Mouse (Mus musculus): Measurements from ENCODE around the gene Rpa1.
"Not testable (repeated sequence)": the region's sequence is repeated elsewhere in the genome, so short reads cannot be mapped to it uniquely, and the experiment has no call there.

Rpa1 gene

DNA sequence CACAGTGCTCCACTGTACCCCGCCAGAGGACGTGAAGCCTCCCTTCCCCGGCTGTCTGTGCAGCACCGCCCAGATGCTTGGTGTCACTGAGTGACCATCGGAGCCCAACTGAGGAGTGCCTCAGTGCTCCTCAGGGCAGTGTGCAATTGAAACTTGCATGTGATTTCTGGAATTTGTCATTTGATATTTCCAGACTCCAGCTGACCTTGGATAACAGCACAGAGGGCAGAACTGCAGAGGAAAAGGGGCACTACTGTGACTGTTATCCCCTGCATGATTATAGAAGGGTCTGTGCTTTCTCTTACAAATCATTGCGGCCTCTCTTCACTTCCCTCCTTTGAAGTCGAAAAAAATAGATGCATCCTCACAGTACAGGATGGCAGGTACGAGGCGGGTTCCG is 60.2 kb downstream of the Rpa1 start:
- in situ Hi-C loops (cut with MboI, MseI), result loop anchor here (5.0 kb wide), 1 partner anchor 106 kb away; no protein-coding TSS in a partner anchor

DNA sequence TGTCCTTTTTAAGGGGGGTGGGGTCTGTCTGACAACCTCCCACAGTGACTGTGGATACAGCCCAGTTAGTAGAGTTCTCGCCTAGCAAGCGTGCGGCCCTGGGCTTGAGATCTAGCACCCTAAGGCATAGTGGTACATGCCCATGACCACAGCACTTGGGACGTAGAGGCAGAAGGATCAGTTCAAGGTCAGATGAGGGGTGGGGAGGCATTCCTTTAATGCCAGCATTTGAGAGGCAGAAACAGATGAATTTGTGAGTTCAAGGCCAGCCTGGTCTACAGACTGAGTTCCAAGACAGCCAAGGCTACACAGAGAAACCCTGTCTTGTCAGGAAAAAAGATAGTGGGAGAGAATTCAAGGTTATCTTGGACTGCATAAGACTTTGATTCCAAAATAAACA is 61.3 kb downstream of the Rpa1 start:
- in situ Hi-C loops (cut with MboI, MseI), result loop anchor here (5.0 kb wide), 1 partner anchor 105 kb away; no protein-coding TSS in a partner anchor

DNA sequence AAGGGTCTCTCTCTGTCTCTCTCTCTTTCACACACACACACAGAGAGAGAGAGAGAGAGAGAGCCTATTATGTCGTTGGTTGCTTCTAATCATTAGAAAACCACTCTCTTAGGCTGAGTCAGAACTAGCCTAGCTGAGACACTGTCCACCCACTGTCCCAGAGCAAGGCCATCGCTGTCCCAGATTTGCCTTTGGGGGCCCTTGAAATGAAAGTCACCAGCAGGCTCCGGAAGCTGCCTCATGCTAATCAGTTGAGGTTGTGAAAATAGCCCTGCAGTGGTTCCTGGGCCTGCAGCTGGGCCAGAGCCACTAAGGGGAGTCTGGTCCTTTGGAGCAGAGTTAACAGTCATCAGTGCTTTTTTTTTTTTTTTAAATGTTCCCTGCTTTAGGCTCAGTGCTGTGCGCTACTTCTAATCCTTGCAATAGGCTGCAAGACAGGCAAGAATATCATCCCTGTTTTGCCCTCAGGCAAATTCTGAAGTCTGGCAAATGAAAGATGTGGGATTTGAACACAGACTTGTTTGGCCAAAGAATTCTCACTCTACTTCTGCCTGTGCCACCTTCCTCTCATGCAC is 62.1 kb downstream of the Rpa1 start:
- in situ Hi-C loops (cut with MboI, MseI), result loop anchor here (5.0 kb wide), 1 partner anchor 104 kb away; no protein-coding TSS in a partner anchor

DNA sequence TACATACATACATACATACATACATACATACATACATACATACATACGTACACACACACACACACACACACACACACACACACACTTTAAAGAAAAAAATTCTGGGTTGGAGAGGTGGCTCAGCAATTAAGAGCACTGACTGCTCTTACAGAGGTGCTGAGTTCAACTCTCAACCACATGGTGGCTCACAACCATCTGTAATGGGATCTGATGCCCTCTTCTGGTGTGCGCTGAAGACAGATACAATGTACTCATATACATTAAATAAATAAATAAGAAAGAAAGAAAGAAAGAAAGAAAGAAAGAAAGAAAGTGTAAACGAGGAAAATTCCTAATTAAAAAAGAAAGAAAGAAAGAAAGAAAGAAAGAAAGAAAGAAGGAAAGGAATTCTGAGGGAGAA is 64.3 kb downstream of the Rpa1 start:
- in situ Hi-C loops (cut with MboI, MseI), result not testable (repeated sequence)

DNA sequence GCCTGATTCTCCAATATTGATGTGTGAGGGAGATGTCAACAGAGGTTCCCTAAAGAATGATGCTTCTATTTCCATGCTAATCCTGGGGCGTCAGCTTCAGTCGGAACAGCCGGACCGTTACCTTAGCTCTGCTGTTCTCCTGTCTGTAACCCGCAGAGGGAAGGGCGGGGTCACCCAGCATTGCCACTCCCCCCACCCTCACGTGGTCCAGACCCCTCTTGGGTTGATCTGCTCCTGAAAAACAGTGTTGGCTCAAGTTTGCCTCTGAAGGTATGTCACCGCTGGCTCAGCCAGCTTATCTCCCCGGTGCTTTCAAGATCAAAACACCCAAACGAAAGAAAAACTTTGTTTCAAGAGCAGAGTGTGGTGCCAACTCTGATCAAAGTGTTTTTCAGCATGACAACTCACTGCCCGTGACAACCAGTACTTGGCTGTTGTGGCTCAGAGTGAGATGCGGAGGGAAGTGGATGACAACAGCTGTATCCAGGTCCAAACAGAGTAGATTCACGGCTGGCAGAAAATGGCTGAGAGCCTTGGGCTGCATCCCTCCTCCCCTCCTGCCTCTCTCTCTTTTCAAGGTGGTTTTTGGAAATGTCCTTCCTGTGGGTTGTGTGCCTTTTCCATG is 65.5 kb downstream of the Rpa1 start:
- in situ Hi-C loops (cut with MboI, MseI), result no loop called here

DNA sequence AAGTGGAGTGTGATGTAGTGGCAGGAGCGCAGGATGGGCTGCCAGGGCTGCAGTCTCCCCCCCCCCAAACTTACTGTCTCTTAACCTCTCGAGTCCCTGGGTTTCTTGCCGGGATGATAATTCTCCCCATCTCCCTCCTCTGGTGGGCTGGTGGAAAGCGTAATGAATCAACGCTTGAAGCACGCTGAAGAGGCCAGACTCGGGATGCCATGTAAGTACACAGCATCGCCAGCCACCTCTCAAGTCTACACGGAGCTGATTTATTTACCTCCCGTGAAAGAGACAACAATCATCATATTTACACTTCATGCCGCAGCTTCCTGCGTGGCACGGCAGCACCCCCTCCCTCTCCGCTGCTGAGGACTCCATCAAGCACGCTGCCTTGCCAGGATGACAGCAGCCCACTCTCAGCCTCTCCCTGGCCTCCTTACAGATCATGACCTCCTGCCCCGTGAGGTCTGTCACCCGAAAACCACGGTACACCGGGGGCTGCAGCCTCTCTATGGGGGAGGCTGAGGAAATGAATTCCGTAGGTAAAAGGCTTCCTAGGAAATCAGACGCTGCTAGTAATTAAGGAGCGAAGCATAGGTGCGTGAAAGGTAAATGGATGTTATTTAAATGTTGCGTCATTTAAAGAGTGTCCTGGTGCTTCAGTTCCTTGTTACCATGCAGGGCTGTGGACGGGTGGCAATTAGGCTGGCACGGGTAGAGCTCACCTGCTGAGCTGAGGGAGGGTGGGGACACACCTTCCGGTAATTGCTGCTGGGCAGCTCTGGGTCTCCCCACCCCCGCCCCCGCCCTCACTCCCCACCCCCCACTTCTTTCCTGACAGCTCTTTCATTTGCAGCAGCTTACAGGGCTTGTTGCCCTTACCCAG is 66.5 kb downstream of the Rpa1 start:
- in situ Hi-C loops (cut with MboI, MseI), result no loop called here

DNA sequence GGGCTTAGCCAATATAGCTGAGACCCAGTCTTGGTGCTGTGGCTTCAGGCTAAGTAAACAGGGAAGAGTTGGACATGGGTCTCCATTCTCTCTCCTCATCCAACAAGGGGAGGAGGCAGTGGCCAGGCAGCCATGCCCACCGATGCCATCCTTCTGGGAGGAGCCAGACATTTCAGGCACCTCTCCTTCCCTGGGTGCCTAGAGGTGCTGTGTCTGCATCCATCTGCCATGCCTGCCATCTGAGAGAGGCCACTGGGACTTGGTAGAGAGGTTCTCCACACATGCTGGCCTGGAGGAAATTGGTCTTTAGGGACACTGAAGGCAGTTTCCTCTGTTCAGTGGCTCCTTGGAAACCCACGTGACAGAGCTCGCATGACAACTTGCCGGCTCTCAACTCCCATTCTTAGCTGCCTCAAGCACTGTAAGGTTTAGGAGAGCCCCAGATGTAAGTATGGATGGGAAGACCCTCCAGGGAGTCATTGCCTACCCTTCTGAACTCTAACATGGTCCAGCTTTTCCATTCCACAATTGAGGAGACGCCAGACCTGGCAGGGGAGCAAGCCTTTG is 67.6 kb downstream of the Rpa1 start:
- in situ Hi-C loops (cut with MboI, MseI), result no loop called here

DNA sequence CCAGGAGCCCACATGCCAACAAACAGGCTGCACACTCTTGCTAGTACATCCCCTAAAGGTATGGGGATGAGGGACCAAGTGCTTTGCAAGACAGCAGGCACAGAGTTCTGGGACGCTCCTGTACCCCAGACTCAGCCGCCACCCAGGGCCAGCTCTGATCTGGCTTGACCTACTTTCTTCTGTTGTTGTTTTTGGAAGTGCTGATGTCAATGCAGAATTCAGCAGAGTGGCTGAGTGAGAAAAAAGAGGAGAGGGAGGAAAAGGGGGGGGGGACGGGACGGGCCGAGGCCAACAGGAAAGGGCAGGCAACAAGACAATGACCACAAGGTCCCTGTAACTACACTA is 68.1 kb downstream of the Rpa1 start:
- in situ Hi-C loops (cut with MboI, MseI), result no loop called here

DNA sequence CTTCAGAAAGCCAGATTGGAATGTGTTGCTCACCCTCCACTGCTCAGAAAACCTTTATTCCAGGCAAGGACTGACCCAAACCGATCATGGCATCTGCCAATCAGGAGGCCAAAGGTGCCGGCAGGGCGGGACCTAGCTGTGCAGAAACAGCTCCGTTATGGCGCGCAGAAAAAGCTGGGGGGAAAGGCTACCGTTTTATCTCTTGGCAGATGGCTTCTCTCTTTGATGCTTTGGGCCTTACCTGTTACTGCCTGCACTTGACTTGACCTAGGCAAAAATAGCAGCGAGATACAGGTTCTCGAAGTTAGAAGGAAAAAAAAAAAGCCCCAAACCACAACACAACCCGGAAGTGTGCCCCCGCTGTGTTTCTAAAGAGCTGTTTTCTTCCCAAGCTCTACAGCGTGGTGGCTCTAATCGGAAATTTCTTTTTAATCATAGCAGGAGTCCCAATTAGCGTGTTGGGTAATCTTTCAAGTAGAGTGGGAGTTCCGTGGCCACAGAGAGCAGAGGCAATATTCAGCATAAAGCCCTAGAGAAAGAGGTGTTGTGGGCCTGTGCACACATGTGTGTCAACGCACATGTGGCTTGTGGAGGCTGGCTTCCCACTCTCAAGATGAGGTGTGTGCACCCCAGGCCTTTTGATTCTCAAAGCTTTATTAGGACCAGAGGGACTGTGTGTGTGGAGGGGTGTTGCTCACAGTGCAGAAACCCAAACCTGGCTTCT is 68.6 kb downstream of the Rpa1 start:
- in situ Hi-C loops (cut with MboI, MseI), result no loop called here

DNA sequence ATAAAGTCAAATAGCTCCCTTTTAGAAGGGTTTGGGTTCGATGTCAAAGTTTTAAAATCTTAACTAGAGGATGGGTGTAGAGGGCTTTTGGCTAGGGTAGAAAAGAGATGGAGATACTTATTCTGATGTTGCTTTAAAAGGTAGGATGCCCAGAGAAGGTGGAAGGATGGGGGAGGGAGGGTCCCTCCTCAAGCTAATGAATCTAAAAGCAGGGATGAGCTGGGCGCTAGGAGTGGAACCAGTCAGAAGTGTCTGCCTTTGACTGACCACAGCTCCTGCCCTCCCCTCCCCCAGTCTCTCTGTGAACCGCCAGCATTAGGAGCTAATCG is 69.1 kb downstream of the Rpa1 start:
- in situ Hi-C loops (cut with MboI, MseI), result no loop called here

DNA sequence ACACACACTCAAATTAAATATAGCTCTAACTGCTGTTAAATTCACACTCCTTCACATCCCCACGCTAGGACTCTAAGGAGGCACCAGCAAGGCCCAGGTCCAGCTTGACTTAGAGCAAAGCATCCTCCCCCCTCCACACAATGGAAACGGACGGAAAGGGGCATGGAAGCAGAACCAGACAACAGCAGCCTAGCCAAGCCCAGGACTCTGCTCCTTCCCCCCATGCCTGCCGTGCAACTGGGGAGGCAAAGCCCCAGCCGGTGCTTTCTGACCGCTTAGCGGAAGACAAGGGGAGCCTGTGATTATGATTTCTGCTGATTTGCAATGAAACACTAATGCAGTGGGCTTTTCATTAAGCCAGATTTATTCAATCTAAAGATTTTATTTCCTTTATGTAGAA is 70.0 kb downstream of the Rpa1 start:
- in situ Hi-C loops (cut with MboI, MseI), result no loop called here

DNA sequence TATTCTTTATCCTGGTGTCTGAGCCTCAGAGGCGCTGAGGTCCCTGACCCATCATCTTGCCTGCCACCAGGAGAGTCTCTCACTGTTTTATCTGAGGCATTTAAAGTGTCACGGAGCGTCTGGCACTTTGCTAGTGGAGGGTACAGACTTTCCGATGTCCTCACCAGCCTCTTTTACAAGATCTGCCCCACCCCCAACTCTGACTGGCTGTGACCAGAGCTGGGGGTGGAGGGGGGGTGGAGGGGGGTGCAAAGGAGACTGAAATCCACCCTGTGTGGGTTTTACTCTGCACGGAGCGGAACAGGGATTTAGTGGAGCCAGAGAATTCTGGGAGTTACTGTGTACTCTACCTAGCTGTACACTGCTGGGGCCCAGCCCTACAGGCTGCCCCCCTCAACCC is 73.1 kb downstream of the Rpa1 start:
- in situ Hi-C loops (cut with MboI, MseI), result no loop called here

DNA sequence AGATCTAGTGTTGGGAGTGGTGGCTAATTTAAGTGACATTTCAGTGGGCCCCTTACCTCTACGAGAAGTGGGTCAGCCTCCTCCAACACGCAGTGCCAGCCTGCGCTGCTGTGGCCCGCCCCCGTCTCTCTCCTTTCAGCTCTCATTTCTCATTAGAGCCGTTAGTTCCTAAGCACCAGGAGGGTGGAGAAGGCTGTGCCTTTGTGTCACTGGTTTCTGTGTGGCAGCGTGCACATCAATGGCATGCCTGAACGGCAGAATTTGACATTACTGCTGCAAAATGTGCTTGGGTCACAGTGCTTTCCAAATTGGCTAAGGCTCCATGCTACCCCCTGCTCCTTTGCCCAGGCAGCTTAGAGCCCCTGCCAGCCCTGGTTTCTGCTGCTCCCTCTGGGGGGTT is 74.7 kb downstream of the Rpa1 start:
- in situ Hi-C loops (cut with MboI, MseI), result no loop called here

DNA sequence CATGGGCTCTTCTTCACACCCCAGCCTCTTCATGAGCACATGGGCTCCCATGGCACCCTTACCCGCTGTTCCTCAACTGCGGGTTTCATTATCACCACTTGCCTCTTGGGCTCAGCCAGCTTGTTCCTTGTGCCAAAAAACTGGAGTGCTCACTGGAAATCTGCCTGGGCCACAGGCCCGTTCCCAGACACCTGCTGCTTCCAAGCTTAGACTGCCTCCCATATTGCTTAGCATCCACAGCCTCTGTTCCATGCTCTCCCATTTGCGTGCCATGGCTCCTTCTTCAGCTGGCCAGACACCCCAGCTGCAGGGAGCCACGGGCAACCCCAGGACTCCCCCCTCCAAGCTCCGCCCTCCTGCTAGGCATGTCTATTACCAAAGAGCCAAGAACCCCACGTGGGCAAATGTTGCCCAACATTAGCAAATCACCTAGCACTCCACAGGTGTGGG is 77.1 kb downstream of the Rpa1 start:
- in situ Hi-C loops (cut with MboI, MseI), result no loop called here

DNA sequence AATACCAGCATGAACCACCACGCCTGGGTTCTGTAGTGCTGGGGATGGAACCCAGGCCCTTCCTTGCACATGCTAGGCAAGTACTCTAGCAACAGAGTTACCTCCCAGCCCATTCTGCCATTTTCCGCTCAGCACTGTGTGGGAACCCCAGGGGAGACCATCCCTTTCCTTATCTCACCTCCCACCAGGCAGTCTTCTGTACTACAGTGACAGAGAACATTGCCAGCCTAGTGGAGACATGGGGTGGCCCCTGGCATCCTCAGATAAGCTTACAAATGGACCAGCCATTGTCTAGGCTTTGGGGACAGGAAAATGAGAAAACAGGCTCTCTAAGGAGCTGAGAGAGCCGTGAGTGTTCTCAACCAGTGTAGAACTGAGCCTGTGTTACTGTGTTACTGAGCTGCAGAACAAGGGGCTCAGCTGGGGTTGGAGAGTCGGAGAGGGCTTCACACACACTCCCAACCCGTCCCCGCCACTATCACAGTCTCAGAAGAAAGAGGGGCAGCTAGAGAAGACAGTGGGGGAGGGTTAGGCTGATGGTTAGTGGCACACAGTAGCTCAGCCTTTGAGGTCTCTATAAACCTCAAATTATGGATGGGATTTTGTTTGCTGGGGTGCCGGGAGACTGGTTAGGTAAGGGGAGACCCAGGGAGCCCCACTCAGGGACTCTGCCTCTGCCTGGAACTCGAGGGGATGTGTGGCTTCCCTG is 77.7 kb downstream of the Rpa1 start:
- in situ Hi-C loops (cut with MboI, MseI), result no loop called here

DNA sequence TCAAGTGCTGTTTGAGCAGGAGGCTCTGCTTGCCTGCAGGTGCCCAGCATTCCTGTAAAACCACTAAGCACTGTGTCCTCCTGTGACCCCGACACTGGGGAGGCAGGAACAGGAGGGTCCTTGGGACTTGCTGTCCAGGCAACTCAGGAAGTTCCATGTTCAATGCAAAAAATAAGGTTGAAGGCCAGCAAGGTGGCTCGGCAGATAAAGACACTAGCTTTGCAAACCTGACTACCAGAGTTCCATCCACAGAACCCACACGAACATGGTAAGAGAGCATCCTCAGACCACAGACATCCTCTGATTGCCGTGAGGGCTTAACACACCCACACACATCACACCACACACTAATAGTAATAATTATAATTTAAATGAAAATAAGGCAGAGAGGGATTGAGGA is 78.9 kb downstream of the Rpa1 start:
- in situ Hi-C loops (cut with MboI, MseI), result no loop called here

DNA sequence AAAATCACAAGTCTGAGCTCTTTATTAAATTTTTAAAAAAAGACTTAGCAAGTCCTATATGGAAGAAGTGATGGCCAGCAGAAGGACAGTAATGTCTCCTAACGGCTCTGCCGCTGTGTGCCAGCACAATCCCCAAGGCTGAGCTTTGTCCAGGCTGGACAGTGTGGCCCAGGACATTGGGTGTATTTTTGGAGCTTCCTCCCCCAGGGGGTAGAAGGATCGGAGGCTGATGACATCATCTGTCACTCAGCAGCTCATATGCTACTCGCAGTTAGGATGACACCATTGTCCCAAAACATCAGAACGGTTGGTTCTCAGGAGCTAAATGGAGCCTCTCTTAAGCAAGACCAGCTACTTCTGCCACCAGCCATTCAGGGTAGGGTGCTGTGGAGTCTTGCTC is 79.6 kb downstream of the Rpa1 start:
- in situ Hi-C loops (cut with MboI, MseI), result no loop called here

DNA sequence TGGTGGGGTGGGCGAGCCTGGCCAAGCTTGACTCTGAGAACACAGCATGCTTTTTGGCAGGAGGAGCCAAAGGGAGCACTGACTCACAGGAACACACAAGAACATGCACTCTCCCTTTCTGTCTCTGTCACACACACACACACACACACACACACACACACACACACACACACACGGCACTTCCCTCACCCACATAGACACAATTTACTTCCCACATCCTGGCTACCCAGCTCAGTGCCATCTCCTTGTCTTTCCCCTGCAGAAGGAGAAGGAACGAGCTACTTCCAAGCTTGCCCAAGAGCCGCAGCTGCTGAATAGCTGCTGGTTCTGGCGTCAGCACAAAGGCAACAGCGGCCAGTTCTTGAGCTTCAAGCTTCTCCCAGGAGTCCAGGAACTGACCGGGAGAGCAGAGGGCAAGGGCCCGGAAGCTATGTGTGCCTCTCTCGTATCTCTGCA is 80.3 kb downstream of the Rpa1 start:
- in situ Hi-C loops (cut with MboI, MseI), result no loop called here

DNA sequence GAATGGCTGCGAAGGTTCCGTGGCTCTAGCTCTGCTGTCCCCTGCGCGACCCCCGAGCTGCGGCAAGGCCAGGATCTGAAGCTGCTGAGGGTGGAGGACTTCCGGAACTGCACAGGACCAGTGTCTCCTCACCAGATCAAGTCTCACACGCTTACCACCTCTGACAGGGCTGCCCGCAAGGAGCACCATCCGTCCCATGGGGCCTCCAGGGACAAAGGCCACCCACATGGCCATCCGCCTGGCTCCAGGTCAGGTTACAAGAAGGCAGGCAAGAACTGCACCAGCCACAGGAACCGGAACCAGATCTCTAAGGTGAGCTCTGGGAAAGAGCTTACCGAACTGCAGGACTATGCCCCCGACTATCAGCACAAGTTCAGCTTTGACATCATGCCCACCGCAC is 82.6 kb downstream of the Rpa1 start:
- in situ Hi-C loops (cut with MboI, MseI), result no loop called here

DNA sequence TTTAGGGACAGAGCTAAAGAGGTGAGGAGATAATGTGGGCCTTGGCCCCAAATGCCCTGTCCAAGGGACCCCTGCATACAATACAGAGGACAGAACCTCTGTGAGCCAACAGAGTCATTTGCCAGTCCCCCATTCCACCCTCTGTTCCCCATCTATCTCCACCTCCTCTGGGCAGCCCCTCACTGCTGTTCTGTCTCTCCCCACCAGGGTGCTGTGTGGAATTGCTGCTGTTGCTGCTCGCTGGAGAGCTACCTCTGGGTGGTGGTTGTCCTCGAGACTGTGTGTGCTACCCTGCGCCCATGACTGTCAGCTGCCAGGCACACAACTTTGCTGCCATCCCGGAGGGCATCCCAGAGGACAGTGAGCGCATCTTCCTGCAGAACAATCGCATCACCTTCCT is 83.6 kb downstream of the Rpa1 start:
- in situ Hi-C loops (cut with MboI, MseI), result no loop called here

DNA sequence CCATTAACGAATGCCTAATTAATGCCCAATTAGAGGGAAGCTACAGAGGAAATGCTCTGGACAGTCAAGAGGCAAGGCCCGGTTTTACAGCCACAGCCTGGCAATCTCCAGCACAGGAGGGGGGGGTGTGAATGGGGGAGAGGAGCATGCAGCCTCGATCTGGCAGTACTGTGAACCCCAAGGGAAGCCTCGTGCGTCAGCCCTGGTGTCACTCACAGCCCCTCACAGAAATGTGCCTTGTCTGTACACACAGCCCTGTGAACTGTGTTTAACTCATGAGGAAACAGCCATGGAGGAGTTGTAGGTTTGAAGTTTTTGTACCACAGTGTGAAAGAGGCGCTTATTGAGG is 84.2 kb downstream of the Rpa1 start:
- in situ Hi-C loops (cut with MboI, MseI), result no loop called here
